Mouse (Mus musculus): ENCODE data around the gene Rexo2. TPM values are rescaled to one million over a fixed set of nuclear protein-coding genes. Genes with fewer than 3 reads are reported as not detected.
"Not testable (repeated sequence)": the region's sequence is repeated elsewhere in the genome, so short reads cannot be mapped to it uniquely, and the experiment has no call there.

Rexo2 gene
- total RNA-seq, 2 experiments from 2014 or later, result 56.4 TPM

DNA sequence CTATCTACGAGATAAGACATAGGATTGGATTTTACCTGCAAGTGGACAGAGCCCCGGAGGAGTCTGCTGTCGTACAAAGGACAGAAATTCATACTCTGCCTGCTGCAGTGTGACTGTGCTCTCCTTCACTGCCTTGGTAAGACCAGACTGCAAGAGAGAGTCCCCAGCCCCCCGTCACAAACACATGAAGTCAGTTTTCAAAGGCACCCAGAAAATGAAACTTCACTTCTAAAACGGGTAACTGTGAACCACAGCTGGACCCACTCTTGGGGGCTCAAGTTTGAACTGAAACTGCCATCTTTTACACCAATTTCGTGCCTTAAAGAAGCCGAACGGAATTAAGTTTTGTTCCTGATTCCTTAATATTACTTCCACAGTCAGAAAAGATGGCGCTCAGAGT, 6.1 kb downstream of the Rexo2 start:
- DNase-seq (ENCODE audit: low spot score in 2 of 2), result no peak

DNA sequence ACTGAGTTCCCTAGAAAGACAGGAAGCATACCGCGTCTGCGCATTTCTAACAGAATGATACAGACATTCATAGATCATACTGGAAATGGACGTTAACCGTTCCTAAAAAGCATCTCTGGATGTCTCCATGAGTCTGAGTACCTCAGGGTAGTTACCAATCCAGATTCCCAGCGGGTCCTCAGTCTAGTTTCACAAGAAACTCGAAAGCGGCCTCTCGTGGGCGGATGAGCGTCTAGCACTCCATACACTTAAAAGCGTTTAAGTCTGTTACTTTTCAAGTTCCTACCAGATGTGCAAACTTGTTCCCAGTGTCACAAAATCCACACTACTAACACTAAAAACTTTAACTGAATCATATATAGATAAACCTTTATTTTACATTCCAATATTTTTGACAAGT, 7.3 kb downstream of the Rexo2 start:
- no peak for DNase-seq (ENCODE audit: low spot score in 2 of 2)

DNA sequence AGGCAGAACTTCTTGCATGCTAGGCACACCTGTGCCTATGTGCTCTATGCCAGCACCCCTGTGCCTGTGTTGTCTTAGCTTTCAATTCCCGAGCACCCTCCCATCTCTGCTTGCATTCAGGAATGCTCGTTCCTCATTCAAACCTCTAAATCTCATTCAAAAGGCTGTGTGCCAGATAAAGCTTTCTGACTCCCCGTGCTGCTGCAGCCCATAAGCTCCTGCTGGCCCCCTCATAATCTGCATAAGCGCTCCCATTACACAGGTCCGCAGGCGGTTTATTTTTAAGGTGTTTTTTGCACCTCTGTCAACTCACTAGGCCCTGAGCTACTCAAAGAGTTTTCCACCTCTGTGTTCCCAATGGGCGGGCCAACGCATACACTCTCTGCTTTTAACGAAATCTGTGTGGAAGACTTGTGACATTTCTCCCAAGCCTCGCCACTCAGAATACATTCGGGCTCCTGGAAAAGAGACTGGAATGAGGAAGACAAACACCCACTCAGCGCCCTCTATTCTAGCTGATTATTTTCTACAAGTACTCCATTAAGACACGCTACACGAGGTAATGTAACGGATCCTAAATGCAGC, 7.9 kb downstream of the Rexo2 start:
- DNase-seq (ENCODE audit: low spot score in 2 of 2), result no peak

DNA sequence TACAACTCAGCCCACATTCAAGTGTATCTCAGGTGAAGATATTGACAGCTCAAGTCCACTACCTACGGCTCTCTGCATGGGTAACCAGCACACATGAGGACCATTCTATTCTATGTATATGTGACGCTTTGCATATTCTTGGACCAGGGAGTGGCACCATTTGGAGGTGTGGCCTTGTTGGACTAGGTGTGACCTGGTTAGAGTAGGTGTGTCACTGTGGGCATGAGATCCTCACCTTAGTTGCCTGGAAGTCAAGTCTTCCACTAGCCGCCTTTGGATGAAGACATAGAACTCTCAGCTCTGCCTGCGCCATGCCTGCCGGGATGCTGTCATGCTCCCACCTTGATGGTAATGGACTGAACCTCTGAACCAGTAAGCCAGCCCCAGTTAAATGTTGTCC, 13.0 kb downstream of the Rexo2 start:
- not testable (repeated sequence) for DNase-seq (ENCODE audit: low spot score in 2 of 2)

DNA sequence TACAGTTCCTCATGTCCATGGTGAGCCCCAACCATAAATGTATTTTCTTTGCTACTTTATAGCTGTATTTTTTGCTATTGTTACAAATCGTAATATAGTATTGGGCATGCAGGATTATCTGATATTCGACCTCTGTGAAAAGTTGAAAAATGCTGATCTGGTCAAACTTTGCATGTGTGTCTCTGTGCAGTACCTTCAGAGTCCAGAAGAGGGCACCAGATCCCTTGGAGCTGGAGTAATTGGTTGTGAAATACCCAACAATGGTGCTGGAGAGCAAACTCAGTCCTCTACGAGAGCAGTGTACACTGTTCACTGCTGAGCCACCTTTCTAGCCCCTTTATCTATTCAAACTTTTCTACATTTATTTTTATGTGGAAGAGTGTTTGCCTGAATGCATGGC, 13.6 kb downstream of the Rexo2 start:
- DNase-seq (ENCODE audit: low spot score in 2 of 2), result peak; percentile 37 to 63

DNA sequence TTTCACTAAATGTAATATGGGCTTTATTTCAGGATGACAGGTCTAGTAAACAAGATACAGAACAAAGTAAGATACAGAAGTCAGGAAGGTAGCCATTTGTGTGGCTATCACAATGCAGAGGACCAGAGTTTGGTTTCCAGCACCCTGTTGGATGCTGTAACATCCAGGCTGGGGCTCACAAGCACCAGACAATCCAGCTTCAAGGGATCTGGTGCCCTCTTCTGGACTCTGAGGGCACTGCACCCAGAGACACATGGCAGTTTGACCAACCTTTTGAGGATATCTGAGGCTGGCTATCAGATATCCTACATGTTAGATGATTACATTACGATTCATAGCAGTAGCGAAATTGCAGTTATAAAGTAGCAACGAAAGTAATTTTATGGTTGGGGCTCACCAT, 14.8 kb downstream of the Rexo2 start:
- no peak for DNase-seq (ENCODE audit: low spot score in 2 of 2)

DNA sequence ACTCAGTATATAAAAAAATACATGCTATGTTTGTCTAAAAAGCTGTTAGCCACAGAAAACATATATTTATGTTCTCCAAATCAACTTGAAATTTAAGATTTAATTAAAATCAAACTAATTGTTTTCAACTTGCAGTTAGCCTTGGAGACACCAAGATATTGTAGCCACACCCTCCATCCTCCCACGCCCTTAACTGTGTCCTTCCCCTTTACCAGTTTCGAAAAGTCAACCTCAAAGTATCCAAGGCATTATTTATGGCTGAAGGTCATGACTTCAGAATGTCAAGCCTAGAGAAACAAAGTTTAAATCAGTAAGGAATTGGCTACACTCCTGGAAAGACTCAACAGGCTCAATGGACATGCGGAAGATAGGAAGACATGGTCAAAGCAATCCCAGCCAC, 18.9 kb downstream of the Rexo2 start:
- DNase-seq (ENCODE audit: low spot score in 2 of 2), result no peak

DNA sequence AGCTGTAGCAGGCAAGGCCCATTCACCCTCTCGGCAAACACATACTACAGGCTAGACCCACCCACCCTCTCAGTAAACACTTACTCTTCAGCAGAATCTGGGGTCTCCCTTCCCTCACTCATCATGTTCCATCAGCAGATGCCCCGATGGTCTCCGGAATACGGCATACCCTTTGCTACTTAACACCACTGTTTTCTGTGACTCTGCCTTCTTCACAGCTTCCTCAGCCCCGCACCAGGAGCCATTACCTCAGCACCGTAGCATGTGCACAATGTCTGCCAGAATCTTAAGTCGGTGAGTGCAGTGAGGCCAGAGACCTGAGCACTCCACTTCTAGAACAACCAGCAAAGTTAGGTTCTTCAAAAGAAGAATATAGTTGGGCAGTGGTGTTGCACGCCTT, 19.7 kb downstream of the Rexo2 start:
- no peak for DNase-seq (ENCODE audit: low spot score in 2 of 2)

DNA sequence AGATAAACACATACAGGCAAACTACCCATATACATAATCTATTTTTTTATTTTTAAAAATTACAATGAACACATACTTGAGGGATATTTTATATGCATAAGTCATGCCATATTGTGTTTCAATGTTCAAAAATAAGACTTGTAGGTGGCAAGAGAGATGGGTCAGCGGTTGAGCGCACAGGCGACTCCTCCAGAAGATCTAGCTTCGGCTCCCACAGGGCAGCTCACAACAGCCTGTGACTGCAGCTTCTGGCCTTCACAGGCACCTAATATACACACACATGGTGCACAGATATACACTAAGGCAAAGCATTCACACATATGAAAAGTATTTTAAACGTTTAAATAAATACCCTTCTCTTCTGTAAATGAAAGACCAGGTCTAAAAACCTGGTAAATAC, 21.0 kb downstream of the Rexo2 start:
- no peak for DNase-seq (ENCODE audit: low spot score in 2 of 2)

DNA sequence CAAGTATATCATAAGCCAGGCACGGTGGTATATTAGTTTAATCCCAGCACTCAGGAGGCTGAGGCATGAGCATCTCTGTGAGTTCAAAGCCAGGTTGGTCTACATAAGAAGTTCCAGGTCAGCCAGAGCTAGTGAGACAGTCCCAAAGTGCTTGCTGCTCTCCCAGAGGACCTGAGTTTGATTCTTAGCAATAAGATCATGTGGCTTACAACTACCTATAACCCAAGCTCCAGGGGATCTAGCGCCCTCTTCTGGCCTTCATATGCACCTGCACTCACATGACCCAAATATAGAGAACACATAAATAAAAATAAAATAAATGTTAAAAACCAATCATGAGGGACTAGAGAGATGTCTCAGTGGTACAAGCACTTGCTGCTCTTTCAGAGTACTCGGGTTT, 21.5 kb downstream of the Rexo2 start:
- DNase-seq (ENCODE audit: low spot score in 2 of 2), result no peak

DNA sequence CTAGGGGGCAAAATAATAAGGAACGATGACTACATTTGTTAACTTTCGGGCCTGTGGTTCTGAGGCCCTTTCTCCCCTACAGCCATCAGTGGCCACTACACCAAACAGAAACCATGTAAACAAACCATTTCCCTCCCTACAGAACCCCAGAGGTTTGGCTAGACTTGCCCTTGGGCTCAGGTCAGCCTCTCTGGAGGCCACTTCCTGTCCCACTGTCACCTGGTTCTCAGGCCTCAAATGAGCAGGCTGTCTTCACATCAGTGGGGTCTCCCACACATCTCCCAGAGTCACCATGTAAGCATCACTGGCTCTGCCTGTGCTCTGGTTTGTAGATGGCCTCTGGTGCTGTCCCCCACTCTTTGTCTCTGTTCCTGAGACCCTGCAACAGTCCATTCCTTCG, 24.5 kb downstream of the Rexo2 start:
- no peak for DNase-seq (ENCODE audit: low spot score in 2 of 2)

DNA sequence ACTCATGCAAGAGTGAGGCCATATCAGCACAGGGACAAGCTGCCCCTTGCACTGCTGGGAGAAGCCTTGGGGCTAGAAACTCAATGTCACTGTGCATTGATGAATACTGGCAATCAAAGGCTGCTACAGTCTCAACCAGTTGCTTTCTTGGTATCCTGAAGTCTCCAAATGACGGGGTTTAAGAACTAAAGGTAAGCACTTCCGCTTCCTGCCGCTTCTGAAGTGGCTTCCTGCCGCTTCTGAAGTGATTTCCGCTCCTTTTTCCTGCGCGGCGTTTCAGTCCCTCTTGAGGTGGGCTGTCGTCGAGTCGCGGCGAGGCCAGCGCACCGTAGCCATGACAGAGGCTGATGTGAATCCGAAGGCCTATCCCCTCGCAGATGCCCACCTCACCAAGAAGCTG, 30.4 kb downstream of the Rexo2 start:
- no peak for DNase-seq (ENCODE audit: low spot score in 2 of 2)

DNA sequence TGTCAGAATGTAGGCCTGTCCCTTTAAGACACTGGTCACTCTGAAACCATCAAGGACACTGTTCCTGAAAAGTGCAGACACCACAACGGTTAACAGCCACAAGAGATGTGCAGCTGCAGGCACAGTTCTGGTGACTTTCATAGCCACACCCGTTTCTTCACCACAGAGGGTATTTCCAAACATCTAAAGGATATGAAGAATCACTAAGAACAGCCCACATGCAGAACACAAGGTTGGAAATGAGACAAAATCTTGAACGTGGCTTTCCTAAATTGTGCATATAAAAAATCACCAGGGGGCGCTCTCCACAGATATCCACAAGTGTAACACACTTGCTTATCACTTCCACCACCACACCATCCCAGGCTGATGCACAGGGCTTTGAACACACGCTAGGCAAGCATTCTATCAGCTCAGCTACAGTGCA, 32.6 kb downstream of the Rexo2 start:
- DNase-seq (ENCODE audit: low spot score in 2 of 2), result peak in 1 of 2 experiments; percentile 15

DNA sequence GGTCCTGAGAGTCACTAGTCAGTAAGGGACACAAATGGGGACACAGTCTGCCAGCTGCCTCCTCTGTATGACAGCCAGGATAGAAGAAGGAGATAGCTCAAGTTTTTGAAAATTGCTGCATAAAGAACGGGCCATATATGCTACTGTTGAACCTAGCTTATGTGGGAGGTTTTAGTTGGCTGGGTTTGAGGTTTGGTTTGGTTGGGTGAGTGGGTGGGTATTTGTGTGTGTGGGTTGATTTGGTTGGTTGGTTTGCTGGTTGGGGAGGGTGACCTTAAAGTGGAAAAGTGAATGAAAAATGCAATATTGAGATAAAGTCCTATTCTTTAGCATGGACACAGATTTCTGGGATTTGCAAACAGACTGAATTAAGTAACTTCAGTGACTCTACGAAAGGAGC, 35.6 kb downstream of the Rexo2 start:
- DNase-seq (ENCODE audit: low spot score in 2 of 2), result no peak

DNA sequence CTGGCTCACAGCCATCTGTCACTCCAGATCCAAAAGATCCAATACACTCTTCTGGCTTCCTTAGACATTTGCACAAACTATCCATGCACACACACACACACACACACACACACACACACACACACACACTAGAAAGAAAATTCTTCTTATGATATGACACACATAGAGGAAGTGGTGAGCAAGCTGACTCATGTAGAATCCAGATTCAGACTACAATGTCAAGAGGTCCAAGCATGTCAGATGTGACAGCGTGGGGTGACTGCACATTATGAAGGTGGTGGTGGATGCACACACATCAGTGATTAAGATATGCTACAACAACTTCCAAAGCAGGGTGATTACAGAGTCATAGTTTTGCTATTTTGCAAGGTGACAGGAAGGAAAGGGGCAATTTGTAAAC, 36.5 kb downstream of the Rexo2 start:
- no peak for DNase-seq (ENCODE audit: low spot score in 2 of 2)

DNA sequence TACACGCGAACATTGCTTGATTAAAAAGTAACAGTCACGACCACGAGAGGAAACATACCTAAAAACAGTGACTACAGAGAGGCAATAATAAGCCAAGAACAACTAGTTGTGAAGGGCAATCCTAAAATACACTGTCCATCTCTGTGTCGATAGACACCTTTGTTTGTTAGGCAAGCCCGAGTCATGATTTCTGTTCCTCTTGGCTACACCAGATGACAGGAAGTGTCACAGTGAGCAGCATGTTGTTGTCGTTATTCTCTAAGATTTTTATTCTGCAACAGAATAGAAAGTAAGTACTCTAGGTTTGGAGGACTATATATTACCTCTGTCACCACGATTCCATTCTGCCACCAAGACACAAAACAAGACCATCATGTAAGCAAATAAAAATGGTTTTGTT, 48.0 kb downstream of the Rexo2 start:
- no peak for DNase-seq (ENCODE audit: low spot score in 2 of 2)

DNA sequence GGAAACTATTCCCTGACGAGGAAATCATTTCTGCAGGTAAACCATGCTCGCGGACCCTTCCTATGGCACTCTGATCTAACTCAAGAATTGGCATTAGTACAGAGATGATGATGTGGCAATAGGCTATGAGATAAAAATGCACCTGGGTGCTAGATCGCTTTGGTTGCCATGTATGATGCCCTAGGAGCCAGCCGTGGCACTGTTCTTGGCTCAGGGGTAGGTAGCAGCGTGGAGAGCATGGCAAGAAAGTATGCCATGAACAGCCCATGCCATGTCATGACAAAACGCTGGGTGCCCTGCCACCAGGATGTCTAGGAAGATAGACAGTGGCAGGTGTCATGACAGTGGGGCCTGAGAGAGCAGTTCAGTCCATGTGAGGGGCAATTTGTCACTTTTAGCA, 53.2 kb downstream of the Rexo2 start:
- DNase-seq (ENCODE audit: low spot score in 2 of 2), result no peak

DNA sequence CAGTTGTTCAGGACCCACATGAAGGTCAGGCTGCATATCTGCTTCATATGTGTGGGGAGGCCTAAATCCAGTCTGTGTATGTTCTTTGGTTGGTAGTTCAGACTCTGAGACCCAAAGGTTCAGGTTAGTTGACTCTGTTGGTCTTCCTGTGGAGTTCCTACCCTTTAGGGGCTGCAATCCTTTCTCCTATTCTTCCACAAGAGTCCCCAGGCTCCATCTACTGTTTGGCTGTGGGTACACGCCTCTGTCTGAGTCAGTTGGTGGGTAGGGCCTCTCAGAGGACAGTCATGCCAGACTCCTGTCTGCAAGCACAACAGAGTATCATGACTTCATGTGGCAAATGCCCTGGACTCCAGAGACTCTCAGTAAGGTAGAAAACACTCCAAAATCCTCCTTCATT, 57.2 kb downstream of the Rexo2 start:
- no peak for DNase-seq (ENCODE audit: low spot score in 2 of 2)

DNA sequence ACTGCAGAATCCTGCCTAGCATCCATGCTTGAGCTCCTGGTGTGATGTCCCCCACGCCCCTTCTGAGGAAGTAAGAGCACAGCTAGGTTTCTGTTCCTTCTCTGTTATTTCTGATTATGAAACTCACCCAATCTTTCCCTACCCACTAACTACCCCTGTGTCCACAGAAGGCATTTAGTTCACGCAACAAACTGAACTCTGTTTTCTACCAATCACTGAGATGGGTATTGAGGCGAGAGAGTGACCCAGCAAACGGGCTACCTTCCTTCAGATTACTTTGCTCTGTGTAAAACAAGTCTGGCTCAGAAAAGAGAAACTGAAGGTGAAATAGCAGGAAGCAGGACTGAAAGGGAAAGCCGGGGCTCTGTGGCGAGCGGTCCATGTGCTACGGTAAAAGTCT, 58.0 kb downstream of the Rexo2 start:
- DNase-seq (ENCODE audit: low spot score in 2 of 2), result no peak

DNA sequence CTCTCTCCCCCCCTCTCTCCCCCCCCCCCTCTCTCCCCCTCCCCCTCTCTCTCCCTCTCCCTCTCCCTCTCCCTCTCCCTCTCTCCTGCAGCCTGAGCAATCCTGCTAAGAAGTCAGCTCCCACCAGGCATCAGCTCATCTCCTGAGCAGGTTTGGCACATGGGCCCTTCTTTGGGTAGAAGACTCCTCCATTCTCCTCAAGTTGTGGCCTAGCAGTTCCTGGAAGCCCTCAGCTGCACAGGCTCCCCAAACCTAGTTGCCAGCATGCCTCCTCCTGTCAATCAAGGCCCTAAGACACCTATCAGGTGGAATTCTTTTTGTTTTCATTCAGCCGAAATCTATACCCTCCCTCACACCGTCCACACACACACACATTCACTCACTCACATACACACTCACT, 58.9 kb downstream of the Rexo2 start:
- no peak for DNase-seq (ENCODE audit: low spot score in 2 of 2)

DNA sequence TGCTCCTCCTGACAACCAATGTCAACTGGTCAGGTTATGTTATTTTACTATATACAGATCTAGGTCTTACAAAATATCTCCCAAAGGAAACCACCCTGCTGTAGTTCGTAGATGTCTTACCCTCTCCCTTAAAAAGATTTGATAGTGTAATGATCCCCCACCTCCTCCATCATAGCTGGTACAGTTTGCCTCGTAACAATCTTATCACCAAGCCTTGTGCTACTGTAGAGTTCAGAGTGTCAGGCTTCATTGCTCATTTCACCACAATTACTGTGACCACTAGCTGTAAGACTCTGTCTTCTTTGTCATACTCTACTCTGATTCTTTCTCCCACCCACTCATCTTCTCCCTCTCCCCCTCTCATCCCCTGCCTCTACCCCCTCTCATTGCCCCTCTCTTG, 59.4 kb downstream of the Rexo2 start:
- no peak for DNase-seq (ENCODE audit: low spot score in 2 of 2)

DNA sequence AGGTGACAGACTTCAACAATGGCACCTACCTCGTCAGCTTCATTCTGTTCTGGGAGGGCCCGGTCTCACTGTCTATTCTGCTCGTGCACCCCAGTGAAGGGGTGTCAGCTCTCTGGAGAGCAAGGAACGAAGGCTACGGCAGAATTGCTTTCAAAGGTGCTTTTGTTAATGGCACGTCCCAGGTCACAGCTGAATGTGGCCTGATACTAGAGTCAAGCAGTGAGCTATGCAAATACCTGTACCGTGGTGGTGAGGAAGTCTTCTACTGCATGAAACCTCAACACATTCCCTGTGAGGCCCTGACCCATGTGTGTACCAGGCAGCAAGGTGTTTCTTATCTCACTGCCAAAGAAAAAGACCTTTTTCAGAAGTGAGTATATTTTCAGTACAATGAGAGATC, 60.0 kb downstream of the Rexo2 start:
- no peak for DNase-seq (ENCODE audit: low spot score in 2 of 2)

DNA sequence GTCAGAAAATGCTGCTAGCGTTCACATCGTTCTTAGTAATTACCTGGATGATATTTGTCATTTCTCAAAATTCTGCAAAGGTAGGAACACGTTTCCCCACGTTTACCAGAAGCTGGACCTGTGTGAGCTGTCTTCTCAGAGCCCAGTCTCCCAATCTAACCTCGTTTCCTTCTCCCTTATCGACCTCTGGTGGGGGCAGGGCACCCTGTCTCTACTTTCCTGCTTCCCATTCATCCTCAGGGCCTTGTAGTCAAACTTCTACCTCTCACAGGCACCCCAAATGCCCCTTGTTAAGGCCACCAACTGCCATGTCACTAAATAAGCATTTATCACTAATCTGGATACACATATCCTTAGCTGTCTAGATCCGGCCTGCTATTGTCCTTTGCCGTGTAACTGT, 61.6 kb downstream of the Rexo2 start:
- DNase-seq (ENCODE audit: low spot score in 2 of 2), result no peak
